Mouse (Mus musculus) thymus, postnatal 14 days (tissue): ENCODE data around the gene Olfr583.

Experiments used
- DNase-seq: peaks from one replicate; pipeline ENCODE4 v3.0.0; 2021

Olfr583 gene

DNA sequence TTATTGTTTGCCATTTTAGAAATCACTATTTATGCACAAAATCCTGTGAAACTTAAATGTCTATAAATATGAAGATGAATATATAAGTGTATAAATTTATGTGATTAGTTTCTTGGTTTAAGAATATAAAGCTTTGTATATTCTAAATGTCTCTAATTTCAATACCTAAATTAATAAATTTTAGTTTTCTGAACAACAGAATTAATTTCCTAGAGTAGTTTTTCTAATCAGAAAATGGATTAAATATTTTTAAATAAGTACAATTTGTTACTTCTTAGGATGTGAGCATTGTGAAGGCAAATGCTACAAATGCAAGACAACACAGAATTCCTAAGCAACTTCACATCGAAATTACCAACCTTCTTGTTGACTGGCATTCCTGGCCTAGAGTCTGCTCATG is at the start of gene Olfr583:
TSS of gene Olfr583 (plus strand) at position 301 of the 400 bp plus-strand sequence.
- no peak for DNase-seq

DNA sequence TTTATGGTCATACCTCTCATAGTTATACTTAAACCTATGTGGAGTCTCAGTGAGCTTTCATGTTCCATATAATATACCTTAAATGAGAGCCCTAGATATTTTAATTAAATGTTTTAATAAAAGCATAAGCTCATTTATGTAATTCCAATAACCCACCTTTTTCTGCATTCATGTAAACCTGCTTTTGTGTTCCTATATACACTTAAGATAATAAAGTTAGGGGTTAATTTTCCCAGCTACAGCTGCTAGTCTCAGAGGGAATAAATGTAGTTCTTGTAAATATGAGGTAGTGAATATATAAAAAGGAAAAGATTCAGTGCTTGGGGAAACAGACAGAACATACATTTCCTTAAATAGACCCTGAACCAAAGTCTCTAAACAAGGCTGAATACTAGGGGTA is 13.4 kb upstream of the Olfr583 start, which contains the start of gene Olfr582:
TSS of gene Olfr582 (plus strand) at position 301 of the 400 bp plus-strand sequence.
- DNase-seq = no peak

DNA sequence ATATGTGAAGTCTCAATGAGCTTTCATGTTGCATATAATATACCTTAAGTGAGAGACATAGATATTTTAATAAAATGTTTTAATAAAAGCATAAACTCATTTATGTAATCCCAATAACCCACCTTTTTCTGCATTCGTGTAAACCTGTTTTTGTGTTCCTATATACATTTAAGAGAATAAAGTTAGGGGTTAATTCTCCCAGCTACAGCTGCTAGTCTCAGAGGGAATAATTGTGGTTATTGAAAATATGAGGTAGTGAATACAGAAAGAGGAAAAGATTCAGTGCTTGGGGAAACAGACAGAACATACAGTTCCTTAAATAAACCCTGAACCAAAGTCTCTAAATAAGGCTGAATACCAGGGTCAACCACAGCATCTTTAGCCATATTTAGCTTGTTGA is 30.5 kb downstream of the Olfr583 start, which contains the start of gene Olfr584:
TSS of gene Olfr584 (plus strand) at position 301 of the 400 bp plus-strand sequence.
- no peak for DNase-seq

DNA sequence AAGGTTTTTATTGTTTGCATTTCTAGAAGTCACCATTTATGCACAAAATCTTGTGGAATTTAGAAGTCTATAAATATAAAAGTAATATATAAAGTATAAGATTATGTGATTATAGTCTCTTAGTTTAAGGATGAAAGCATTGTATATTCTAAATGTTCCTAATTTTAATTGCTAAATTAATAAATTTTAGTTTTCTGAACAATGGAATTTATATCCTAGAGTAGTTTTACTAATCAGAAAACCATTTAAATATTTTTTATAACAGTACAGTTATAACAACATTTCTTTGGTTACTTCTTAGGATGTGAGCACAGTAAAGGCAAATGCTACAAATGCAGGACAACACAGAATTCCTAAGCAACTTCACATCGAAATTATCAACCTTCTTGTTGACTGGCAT is 46.3 kb downstream of the Olfr583 start, which contains the start of gene Olfr585:
TSS of gene Olfr585 (plus strand) at position 301 of the 400 bp plus-strand sequence.
- DNase-seq = no peak
